Mouse (Mus musculus) liver, embryonic 16.5 days (tissue): ENCODE measurements around the gene Ush1g. TPM values are rescaled to one million over a fixed set of nuclear protein-coding genes. Genes with fewer than 3 reads are reported as not detected.

Experiments
- ATAC-seq: fragments of 200-750 bp; cut with Nextera tagmentation; 2 replicates; pipeline ENCODE4 v1.8.0; 2017; ENCODE audit warnings: low read depth, mild to moderate bottlenecking, moderate number of reproducible peaks, moderate library complexity
- H3K27ac ChIP-seq: fragments of 300-500 bp; sonication (generic); 2 replicates; pipeline ENCODE4 v1.5.1; 2014; ENCODE audit warnings: mild to moderate bottlenecking, low read length
- H3K27me3 ChIP-seq: fragments of 300-500 bp; sonication (generic); 2 replicates; pipeline ENCODE4 v1.6.1; 2014; ENCODE audit warnings: low read depth, low read length, mixed read lengths; ENCODE audit not compliant: control insufficient read depth, insufficient read depth
- H3K36me3 ChIP-seq: fragments of 300-500 bp; sonication (generic); 2 replicates; pipeline ENCODE4 v1.6.1; 2014; ENCODE audit warnings: mild to moderate bottlenecking; ENCODE audit not compliant: control insufficient read depth, insufficient read depth
- H3K4me1 ChIP-seq: fragments of 300-500 bp; sonication (generic); 2 replicates; pipeline ENCODE4 v1.6.1; 2014; ENCODE audit warnings: low read depth, low read length, mixed read lengths; ENCODE audit not compliant: control insufficient read depth
- H3K4me2 ChIP-seq: fragments of 300-500 bp; sonication (generic); 2 replicates; pipeline ENCODE4 v1.6.1; 2014; ENCODE audit warnings: low read depth, low read length, mixed read lengths
- H3K4me3 ChIP-seq: fragments of 300-500 bp; sonication (generic); 2 replicates; pipeline ENCODE4 v1.5.1; 2014; ENCODE audit warnings: low read depth, mild to moderate bottlenecking, low read length
- H3K9ac ChIP-seq: fragments of 300-500 bp; sonication (generic); 2 replicates; pipeline ENCODE4 v1.6.1; 2014; ENCODE audit warnings: low read depth, low read length
- H3K9me3 ChIP-seq: fragments of 300-500 bp; sonication (generic); replicated peaks from 2 replicates; pipeline ENCODE4 v1.6.1; 2016; ENCODE audit warnings: low read length; ENCODE audit not compliant: control insufficient read depth
- WGBS: fragments of 180-500 bp; shearing (Covaris S2); extraction: QIAGEN DNeasy Blood & Tissue Kit; methylation state at CpG from one replicate; pipeline ENCODE4 v1.1.7; 2014; ENCODE audit not compliant: insufficient replicate concordance; 5-methylcytosine and 5-hydroxymethylcytosine counted together
- polyA plus RNA-seq: library from polyadenylated mRNA; unstranded; fragments of >200 nt; fragmentation: Nextera tagmentation; extraction: Ambion mirVana; gene quantifications from 2 replicates; pipeline ENCODE4 v1.2.1, GENCODE M21; 2015

Gene Ush1g
- polyA plus RNA-seq, 1 experiment from 2014 or later, result 0.09 TPM

DNA sequence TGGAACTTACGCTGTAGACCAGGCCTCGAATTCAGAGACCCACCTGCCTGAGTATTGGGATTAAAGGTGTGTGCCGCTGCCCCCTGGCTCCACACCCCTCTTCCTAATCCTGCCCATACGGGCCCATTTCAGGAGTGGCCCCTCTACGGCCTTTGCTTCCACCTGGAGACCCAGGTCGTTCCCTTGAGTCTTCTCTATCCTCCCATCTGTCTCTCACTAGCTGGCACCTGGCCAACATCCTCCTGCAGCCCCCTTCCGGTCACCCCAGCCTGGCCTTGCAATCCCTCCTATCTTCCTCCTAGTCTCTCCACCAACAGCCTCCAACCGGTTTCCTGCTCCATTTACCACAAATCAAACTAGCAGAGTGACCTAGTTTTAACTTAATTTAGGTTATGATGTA, 32.0 kb downstream of the Ush1g start:
- Histone ChIP-seq H3K27ac (no peak overlapping the region), H3K9me3 (no peaks in the 10 kb centered on the region), H3K4me3 (no peak overlapping the region), H3K4me2 (no peak overlapping the region), H3K4me1 (peaks cover 5% of the 10 kb centered on the region), H3K9ac (no peak overlapping the region), H3K36me3 (no peaks in the 10 kb centered on the region; the same call in 1 of the 2 replicates), H3K27me3 (no peaks in the 10 kb centered on the region)
- 52% methylated on average over 8 of the region's 8 CpGs for WGBS
- no peak for ATAC-seq

- 64% methylated on average over 2 of the region's 2 CpGs for WGBS
- H3K4me1 ChIP-seq, result peaks cover 5% of the 10 kb centered on the region
These were observed 33.5 kb downstream of the Ush1g start for GRCm38 (mm10) chr11:115288305-115288704.

DNA sequence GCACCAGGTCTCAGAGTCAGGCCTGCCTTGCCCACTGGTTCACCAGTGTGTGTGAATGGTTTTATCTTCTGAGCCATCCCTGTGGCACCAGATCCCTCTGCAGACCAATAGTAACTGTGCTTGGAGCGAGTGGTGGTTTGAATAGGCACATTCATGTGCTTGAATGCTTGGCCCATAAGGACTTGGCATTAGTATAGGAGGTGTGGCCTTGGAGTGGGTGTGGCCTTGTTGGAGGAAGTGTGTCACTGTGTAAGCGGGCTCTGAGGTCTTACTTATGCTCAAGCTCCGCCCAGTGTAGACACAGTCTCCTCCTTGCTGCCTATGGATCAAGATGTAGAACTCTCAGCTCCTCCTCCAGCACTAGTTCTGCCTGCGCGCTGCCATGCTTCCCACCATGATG, 34.5 kb downstream of the Ush1g start:
- Histone ChIP-seq H3K27ac (no peak overlapping the region), H3K27me3 (no peaks in the 10 kb centered on the region), H3K4me1 (peaks cover 5% of the 10 kb centered on the region), H3K4me2 (no peak overlapping the region), H3K4me3 (no peak overlapping the region), H3K9ac (no peak overlapping the region), H3K36me3 (no peaks in the 10 kb centered on the region), H3K9me3 (no peaks in the 10 kb centered on the region)
- WGBS, result 68% methylated on average over 5 of the region's 5 CpGs
- ATAC-seq, result peak; percentile 28; the same call in 1 of the 2 replicates

More at GRCm38 (mm10) chr11:115288305-115288704, 33.5 kb downstream of the Ush1g start:
- no peak for ATAC-seq
- no peak overlapping the region for H3K27ac ChIP-seq
- H3K27me3 ChIP-seq, result no peaks in the 10 kb centered on the region
- no peaks in the 10 kb centered on the region for H3K9me3 ChIP-seq
- H3K4me2 ChIP-seq, result no peak overlapping the region
- no peak overlapping the region for H3K9ac ChIP-seq
- no peak overlapping the region for H3K4me3 ChIP-seq
- no peaks in the 10 kb centered on the region for H3K36me3 ChIP-seq

GRCm38 (mm10) chr11:115286201-115286993, 35.4 kb downstream of the Ush1g start:
- WGBS, result 59% methylated on average over 19 of the region's 19 CpGs
- Histone ChIP-seq H3K27me3 (no peaks in the 10 kb centered on the region), H3K36me3 (no peaks in the 10 kb centered on the region), H3K9ac (no peak overlapping the region), H3K4me3 (no peak overlapping the region), H3K4me2 (no peak overlapping the region), H3K4me1 (peaks cover under 1% of the 10 kb centered on the region; the same call in 1 of the 2 replicates), H3K27ac (no peak overlapping the region), H3K9me3 (no peaks in the 10 kb centered on the region)
- no peak for ATAC-seq

- WGBS, result 19% methylated on average over 4 of the region's 4 CpGs
- H3K27me3 ChIP-seq, result no peaks in the 10 kb centered on the region
- no peak overlapping the region for H3K27ac ChIP-seq
- H3K4me3 ChIP-seq, result no peak overlapping the region
- no peaks in the 10 kb centered on the region for H3K9me3 ChIP-seq
- H3K36me3 ChIP-seq, result no peaks in the 10 kb centered on the region
- ATAC-seq, result no peak
- H3K4me2 ChIP-seq, result no peak overlapping the region
- H3K9ac ChIP-seq, result no peak overlapping the region
- no peaks in the 10 kb centered on the region for H3K4me1 ChIP-seq
These were observed 36.6 kb downstream of the Ush1g start for GRCm38 (mm10) chr11:115285282-115285681.

DNA sequence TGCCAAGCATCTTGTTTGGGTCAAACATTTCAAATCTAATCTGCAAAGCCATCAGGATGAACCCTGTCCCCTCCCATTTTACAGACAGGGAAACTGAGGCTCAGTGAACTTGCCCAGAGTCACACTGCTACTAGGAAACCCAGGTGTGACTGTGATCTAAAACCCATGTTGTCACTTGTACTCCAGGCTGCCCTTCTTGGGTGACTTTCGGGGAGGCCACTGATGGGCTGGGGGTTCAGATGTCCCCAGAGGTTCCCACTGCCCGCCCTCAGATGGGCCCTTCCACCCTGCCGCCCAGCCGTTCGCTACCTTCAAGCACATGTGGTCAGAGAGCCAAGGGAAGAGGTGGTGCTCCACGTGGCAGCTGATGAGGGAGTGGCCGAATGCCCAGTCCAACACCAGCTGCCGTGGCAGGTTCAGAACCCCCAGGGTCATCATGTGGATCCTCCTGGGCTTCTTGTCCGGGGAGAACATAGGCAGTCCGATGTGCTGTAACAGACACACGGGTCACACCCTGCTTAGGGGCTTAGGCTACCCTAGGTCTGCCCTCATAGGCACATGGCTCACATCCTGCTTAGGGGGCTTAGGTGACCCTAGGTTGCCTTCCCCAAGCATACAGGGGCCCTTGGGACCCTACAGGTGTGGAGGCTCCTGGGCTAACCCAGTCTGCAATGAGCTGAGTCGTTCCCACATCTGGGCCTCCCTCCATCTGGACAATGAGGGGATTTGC, 37.8 kb downstream of the Ush1g start:
- Histone ChIP-seq H3K36me3 (no peaks in the 10 kb centered on the region), H3K4me1 (peaks cover 7% of the 10 kb centered on the region), H3K9ac (no peak overlapping the region), H3K9me3 (no peaks in the 10 kb centered on the region), H3K4me2 (no peak overlapping the region), H3K27ac (no peak overlapping the region), H3K27me3 (no peaks in the 10 kb centered on the region), H3K4me3 (no peak overlapping the region)
- ATAC-seq, result no peak
- WGBS, result 71% methylated on average over 12 of the region's 12 CpGs

DNA sequence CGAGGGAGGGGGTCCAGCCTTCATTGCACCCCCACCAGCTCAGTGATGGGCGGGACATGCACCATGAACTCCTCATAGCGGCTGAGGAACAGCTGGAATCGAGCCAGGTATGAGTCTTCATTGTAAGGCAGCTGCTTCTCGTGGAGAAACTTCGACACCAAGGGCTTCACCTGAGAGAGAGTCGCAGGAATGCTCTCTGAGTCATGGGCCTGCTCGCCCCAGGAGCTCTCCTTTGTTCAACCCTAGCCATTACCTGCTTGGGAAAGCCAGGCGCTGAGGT, 38.4 kb downstream of the Ush1g start:
- Histone ChIP-seq H3K4me3 (no peak overlapping the region), H3K36me3 (no peaks in the 10 kb centered on the region), H3K4me1 (peaks cover 7% of the 10 kb centered on the region), H3K9me3 (no peaks in the 10 kb centered on the region), H3K27me3 (no peaks in the 10 kb centered on the region), H3K27ac (no peak overlapping the region), H3K9ac (no peak overlapping the region), H3K4me2 (no peak overlapping the region)
- WGBS, result 69% methylated on average over 9 of the region's 9 CpGs
- ATAC-seq, result no peak

- H3K9ac ChIP-seq, result no peak overlapping the region
- no peak overlapping the region for H3K4me3 ChIP-seq
- no peaks in the 10 kb centered on the region for H3K27me3 ChIP-seq
- no peaks in the 10 kb centered on the region for H3K36me3 ChIP-seq
- no peak for ATAC-seq
- H3K4me2 ChIP-seq, result no peak overlapping the region
- H3K4me1 ChIP-seq, result peaks cover 10% of the 10 kb centered on the region
- WGBS, result 73% methylated on average over 8 of the region's 8 CpGs
- H3K9me3 ChIP-seq, result no peaks in the 10 kb centered on the region
- H3K27ac ChIP-seq, result no peak overlapping the region
These were observed 38.9 kb downstream of the Ush1g start for GRCm38 (mm10) chr11:115282723-115283485.

- Histone ChIP-seq H3K36me3 (no peaks in the 10 kb centered on the region), H3K4me2 (no peak overlapping the region), H3K27me3 (no peaks in the 10 kb centered on the region), H3K4me1 (peaks cover 14% of the 10 kb centered on the region), H3K9me3 (no peaks in the 10 kb centered on the region), H3K27ac (no peak overlapping the region), H3K9ac (no peak overlapping the region), H3K4me3 (no peak overlapping the region)
- WGBS, result 63% methylated on average over 8 of the region's 8 CpGs
- no peak for ATAC-seq
These were observed 39.5 kb downstream of the Ush1g start for GRCm38 (mm10) chr11:115282295-115282694.
